Mouse (Mus musculus) myocyte (in vitro differentiated cells): Measurements from ENCODE around the gene Oser1.

Experiments
- POLR2AphosphoS2 ChIP-seq: IDR thresholded peaks from one replicate; pipeline ENCODE4 v1.6.1; 2011; ENCODE audit warnings: low read depth, control low read depth; ENCODE audit not compliant: insufficient read length
- TCF12 ChIP-seq: IDR thresholded peaks from one replicate; pipeline ENCODE4 v1.6.1; 2011; ENCODE audit warnings: mild to moderate bottlenecking, control low read depth; ENCODE audit not compliant: poor library complexity, insufficient read depth, severe bottlenecking

DNA sequence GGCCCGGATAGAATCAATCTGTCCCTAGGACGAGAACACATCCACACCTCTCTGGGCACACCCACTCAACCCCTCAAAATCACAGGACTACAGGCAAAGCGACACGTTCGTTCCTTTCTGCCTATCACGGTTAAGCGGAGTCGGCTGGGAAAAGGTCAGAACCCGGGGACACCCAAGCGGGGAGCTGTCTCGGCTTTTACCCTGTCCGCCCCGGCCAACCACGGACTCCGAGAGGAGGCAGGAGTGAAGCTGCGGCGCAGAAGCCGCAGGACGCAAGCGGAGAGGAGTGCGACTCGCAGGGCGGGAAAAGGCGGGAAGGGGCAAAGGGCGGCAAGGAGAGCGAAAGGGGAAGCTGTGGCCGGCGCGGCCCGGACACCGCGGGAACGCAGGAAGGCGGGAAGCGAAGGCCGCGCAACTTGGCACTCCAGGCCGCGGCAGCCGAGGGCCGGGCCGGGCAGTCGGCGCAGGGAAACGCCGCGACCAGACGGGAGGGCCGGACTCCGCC, 5.6 kb downstream of the Oser1 start:
- no peak for TF ChIP-seq TCF12
- no peak for TF ChIP-seq POLR2AphosphoS2
